Mouse (Mus musculus) common myeloid progenitor, adult 5-6 weeks (primary cell): ENCODE data around the gene Cdh1. TPM values are rescaled to one million over a fixed set of nuclear protein-coding genes. Genes with fewer than 3 reads are reported as not detected.

ENCODE experiments used
- ATAC-seq: replicated peaks from 2 replicates; pipeline ENCODE4 v1.8.0; 2016; ENCODE audit warnings: low read depth, mild to moderate bottlenecking, moderate TSS enrichment, inconsistent platforms; ENCODE audit not compliant: poor library complexity, severe bottlenecking
- total RNA-seq: library from RNA; stranded (forward); fragments of 200-1000, 187-1606 nt; gene quantifications from 2 replicates; pipeline ENCODE4 v1.2.3, GENCODE M21; 2017

The Cdh1 gene
- total RNA-seq, 1 experiment from 2014 or later: 0.23 TPM

- no peak for ATAC-seq
These were observed 41.8 kb downstream of the Cdh1 start for GRCm38 (mm10) chr8:106644957-106645356.

GRCm38 (mm10) chr8:106646153-106646552, 43.0 kb downstream of the Cdh1 start:
- ATAC-seq: no peak

- ATAC-seq: no peak
These were observed 43.6 kb downstream of the Cdh1 start for GRCm38 (mm10) chr8:106646731-106647130.

- ATAC-seq: peak; percentile 67
These were observed 44.2 kb downstream of the Cdh1 start for GRCm38 (mm10) chr8:106647387-106647786.

- ATAC-seq: no peak
These were observed 45.3 kb downstream of the Cdh1 start for GRCm38 (mm10) chr8:106648421-106648820.

- ATAC-seq: peak; percentile 57; the same call in 1 of the 2 replicates
These were observed 48.8 kb downstream of the Cdh1 start for GRCm38 (mm10) chr8:106651994-106652393.

- ATAC-seq: no peak
These were observed 52.9 kb downstream of the Cdh1 start for GRCm38 (mm10) chr8:106656046-106656445.

- ATAC-seq: no peak
These were observed 69.6 kb downstream of the Cdh1 start for GRCm38 (mm10) chr8:106672786-106673185.

GRCm38 (mm10) chr8:106674318-106674717, 71.2 kb downstream of the Cdh1 start:
- ATAC-seq: no peak

GRCm38 (mm10) chr8:106674894-106675293, 71.7 kb downstream of the Cdh1 start:
- peak; percentile 50; the same call in 1 of the 2 replicates for ATAC-seq

- peak; percentile 90 for ATAC-seq
These were observed 80.0 kb downstream of the Cdh1 start, which contains the start of gene Tango6 for GRCm38 (mm10) chr8:106682971-106683668. Tango6 (plus strand) TSS chr8:106683068.

GRCm38 (mm10) chr8:106684387-106684786, 81.2 kb downstream of the Cdh1 start:
- ATAC-seq: no peak

- peak; percentile 58 for ATAC-seq
These were observed 84.3 kb downstream of the Cdh1 start for GRCm38 (mm10) chr8:106687479-106687878.

- ATAC-seq: no peak
These were observed 94.6 kb downstream of the Cdh1 start for GRCm38 (mm10) chr8:106697748-106698248.

- ATAC-seq: peak; percentile 52
These were observed 96.4 kb downstream of the Cdh1 start for GRCm38 (mm10) chr8:106699588-106699987.

- ATAC-seq: no peak
These were observed 97.0 kb downstream of the Cdh1 start for GRCm38 (mm10) chr8:106700131-106700530.

GRCm38 (mm10) chr8:106701360-106701759, 98.2 kb downstream of the Cdh1 start:
- peak; percentile 93 for ATAC-seq

- ATAC-seq: no peak
These were observed 101.2 kb downstream of the Cdh1 start for GRCm38 (mm10) chr8:106704199-106704900.

GRCm38 (mm10) chr8:106704901-106705321, 101.8 kb downstream of the Cdh1 start:
- no peak for ATAC-seq

GRCm38 (mm10) chr8:106706194-106706593, 103.0 kb downstream of the Cdh1 start:
- ATAC-seq: no peak

- ATAC-seq: no peak
These were observed 106.9 kb downstream of the Cdh1 start for GRCm38 (mm10) chr8:106710002-106710401.
